15 mouse cellular contexts compared by ENCODE assay signal in the genomic region with DNA sequence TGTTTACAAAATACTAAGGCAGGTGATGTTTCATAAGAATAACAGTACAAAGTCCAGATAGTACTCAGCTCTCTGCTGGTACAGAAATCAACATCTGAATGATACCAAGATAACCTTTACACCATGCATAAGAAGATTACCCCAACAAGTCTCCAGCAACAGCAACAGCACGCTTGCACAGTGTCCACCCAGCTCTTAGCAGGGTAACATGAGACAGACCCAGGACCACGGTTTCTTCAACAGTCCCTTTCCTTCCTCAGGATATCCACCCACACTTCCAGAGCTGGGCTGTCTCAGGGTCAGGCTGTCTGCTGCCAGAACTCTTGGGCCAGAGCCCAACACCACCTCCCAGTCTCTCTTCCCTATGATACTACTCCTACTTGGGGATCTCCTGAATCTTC. TPM values are rescaled to one million over a fixed set of nuclear protein-coding genes. Genes with fewer than 3 reads are reported as not detected.
DNase-seq lines count a peak whose midpoint lies in the region; ATAC-seq lines count a peak whose summit lies in the region.
"Had no signal": no experiment of that assay in that cellular context is flagged by ENCODE, and none has a peak within 500 bp of the region (broad histone marks: within the 10 kb centered on the region; RNA-seq: fewer than 3 reads in every experiment).

No protein-coding gene starts in this region.

- no peak for ATAC-seq in hindbrain, embryonic 13.5 days (ENCODE audit: low FRiP score)
- ATAC-seq in forebrain, embryonic 13.5 days: no peak
- ATAC-seq: midbrain, embryonic 13.5 days had no signal

- no peak overlapping the region for H3K4me2 ChIP-seq in hindbrain, embryonic 13.5 days
- no peak overlapping the region for H3K4me2 ChIP-seq in forebrain, embryonic 13.5 days
- H3K4me2 ChIP-seq: embryonic facial prominence, embryonic 15.5 days; limb, embryonic 13.5 days; midbrain, embryonic 13.5 days had no signal

- H3K27ac ChIP-seq in midbrain, embryonic 10.5 days (replicated peaks): no peak overlapping the region
- no peak overlapping the region for H3K27ac ChIP-seq in hindbrain, embryonic 13.5 days
- no peak overlapping the region for H3K27ac ChIP-seq in forebrain, embryonic 13.5 days
- H3K27ac ChIP-seq: embryonic facial prominence, embryonic 15.5 days; limb, embryonic 13.5 days; midbrain, embryonic 13.5 days had no signal

- no peaks in the 10 kb centered on the region for H3K36me3 ChIP-seq in midbrain, embryonic 10.5 days
- H3K36me3 ChIP-seq in hindbrain, embryonic 13.5 days: no peaks in the 10 kb centered on the region
- H3K36me3 ChIP-seq in forebrain, embryonic 13.5 days (ENCODE audit: poor library complexity, severe bottlenecking): no peaks in the 10 kb centered on the region
- H3K36me3 ChIP-seq: embryonic facial prominence, embryonic 15.5 days; limb, embryonic 13.5 days; midbrain, embryonic 13.5 days had no signal

- H3K9me3 ChIP-seq in midbrain, embryonic 10.5 days (replicated peaks): 0 out of 2 replicates have a peak, but pooled peaks cover 9% of the 10 kb centered on the region
- H3K9me3 ChIP-seq in hindbrain, embryonic 13.5 days: no peaks in the 10 kb centered on the region
- H3K9me3 ChIP-seq in forebrain, embryonic 13.5 days (replicated peaks): peaks cover 7% of the 10 kb centered on the region; the same call in 1 of the 2 replicates
- H3K9me3 ChIP-seq: embryonic facial prominence, embryonic 15.5 days; limb, embryonic 13.5 days; midbrain, embryonic 13.5 days had no signal

- peaks cover 6% of the 10 kb centered on the region; the same call in 1 of the 2 replicates for H3K4me1 ChIP-seq in midbrain, embryonic 10.5 days
- no peaks in the 10 kb centered on the region for H3K4me1 ChIP-seq in hindbrain, embryonic 13.5 days (replicated peaks)
- H3K4me1 ChIP-seq in forebrain, embryonic 13.5 days: no peaks in the 10 kb centered on the region
- H3K4me1 ChIP-seq: midbrain, embryonic 13.5 days had no signal

- DNase-seq in adrenal gland, postnatal 10 days: peak; percentile 44
- DNase-seq in adrenal gland, adult 8-10 months: no peak
- peak; percentile 60 for DNase-seq in 416B (ENCODE audit: low read depth)
- DNase-seq in heart, postnatal 14 days: peak; percentile 49 to 56
- peak; percentile 68 to 75 for DNase-seq in kidney, postnatal 36 days
- no peak for DNase-seq in midbrain, embryonic 10.5 days (ENCODE audit: low spot score)
- DNase-seq: cerebellum, postnatal 10 days; layer of hippocampus, adult 9-11 months; thymus, postnatal 25 days had no signal

- intact Hi-C loops in heart, postnatal 14 days (cut with DNase I): no loop called here

- no peak overlapping the region for H3K9ac ChIP-seq in hindbrain, embryonic 13.5 days
- H3K9ac ChIP-seq in forebrain, embryonic 13.5 days: no peak overlapping the region
- H3K9ac ChIP-seq: embryonic facial prominence, embryonic 15.5 days; limb, embryonic 13.5 days; midbrain, embryonic 13.5 days had no signal

- 80% methylated on average over 2 of the region's 2 CpGs for WGBS in midbrain, embryonic 10.5 days
- WGBS in hindbrain, embryonic 13.5 days: 61% methylated on average over 2 of the region's 2 CpGs
- 82% methylated on average over 2 of the region's 2 CpGs for WGBS in forebrain, embryonic 13.5 days

- no peaks in the 10 kb centered on the region for H3K27me3 ChIP-seq in midbrain, embryonic 10.5 days (ENCODE audit: low read depth, poor library complexity, severe bottlenecking)
- H3K27me3 ChIP-seq in hindbrain, embryonic 13.5 days: 0 out of 2 replicates have a peak, but pooled peaks cover 3% of the 10 kb centered on the region
- H3K27me3 ChIP-seq in forebrain, embryonic 13.5 days: no peaks in the 10 kb centered on the region
- H3K27me3 ChIP-seq: embryonic facial prominence, embryonic 15.5 days; limb, embryonic 13.5 days; midbrain, embryonic 13.5 days had no signal

- no peak overlapping the region for H3K4me3 ChIP-seq in midbrain, embryonic 10.5 days
- H3K4me3 ChIP-seq in hindbrain, embryonic 13.5 days: no peak overlapping the region
- no peak overlapping the region for H3K4me3 ChIP-seq in forebrain, embryonic 13.5 days
- H3K4me3 ChIP-seq: embryonic facial prominence, embryonic 15.5 days; limb, embryonic 13.5 days; midbrain, embryonic 13.5 days had no signal

RNA-seq across cellular contexts. Expression of a gene that starts 8.5 kb away (rescaled TPM):
- total RNA-seq in adrenal gland, postnatal 10 days (2021): 10 to 100 TPM; 14.9 to 17.2 TPM
- total RNA-seq in adrenal gland, adult 8-10 months (2022): 10 to 100 TPM in 2 of 4 experiments, 1 to 10 TPM in 2; 5.6 to 10.8 (median 8.8) TPM
- total RNA-seq in heart, postnatal 14 days (2021): 10 to 100 TPM; 13.3 to 17.4 TPM
- 25.7 and 32.7 TPM in 2 replicates for polyA plus RNA-seq in midbrain, embryonic 10.5 days (2016; fragmentation: Nextera tagmentation; extraction: Ambion mirVana)
- polyA plus RNA-seq in hindbrain, embryonic 13.5 days (2015; fragmentation: Nextera tagmentation; extraction: Ambion mirVana): 21.3 and 23.1 TPM in 2 replicates
- polyA plus RNA-seq in forebrain, embryonic 13.5 days (2015; fragmentation: Nextera tagmentation; extraction: Ambion mirVana): 15.7 and 18.6 TPM in 2 replicates

RNA-seq across cellular contexts. Expression of a gene that starts 39.3 kb away (rescaled TPM):
- total RNA-seq in adrenal gland, postnatal 10 days (2021): not detected
- under 1 TPM in 1 of 4 experiments, not detected in 3; 0.54 TPM for total RNA-seq in adrenal gland, adult 8-10 months (2022)
- total RNA-seq in heart, postnatal 14 days (2021): 1 to 10 TPM; 1.7 to 2.0 TPM
- polyA plus RNA-seq in midbrain, embryonic 10.5 days (2016; fragmentation: Nextera tagmentation; extraction: Ambion mirVana): not detected in 2 replicates
- polyA plus RNA-seq in hindbrain, embryonic 13.5 days (2015; fragmentation: Nextera tagmentation; extraction: Ambion mirVana): 0.91 and 1.3 TPM in 2 replicates
- polyA plus RNA-seq in forebrain, embryonic 13.5 days (2015; fragmentation: Nextera tagmentation; extraction: Ambion mirVana): 0.65 and 0.86 TPM in 2 replicates
- total RNA-seq: hematopoietic stem cell, adult 5-6 weeks had no signal

RNA-seq across cellular contexts. Expression of a gene that starts 42.8 kb away (rescaled TPM):
- 1,000 to 10,000 TPM; 3,094 to 3,969 TPM for total RNA-seq in adrenal gland, postnatal 10 days (2021)
- total RNA-seq in adrenal gland, adult 8-10 months (2022): 1,000 to 10,000 TPM in 1 of 4 experiments, 100 to 1,000 TPM in 3; 528 to 1,532 (median 627) TPM
- over 10,000 TPM; 17,559 to 24,540 TPM for total RNA-seq in heart, postnatal 14 days (2021)
- polyA plus RNA-seq in midbrain, embryonic 10.5 days (2016; fragmentation: Nextera tagmentation; extraction: Ambion mirVana): 3,984 and 4,102 TPM in 2 replicates
- polyA plus RNA-seq in hindbrain, embryonic 13.5 days (2015; fragmentation: Nextera tagmentation; extraction: Ambion mirVana): 5,965 and 6,511 TPM in 2 replicates
- 5,794 and 5,805 TPM in 2 replicates for polyA plus RNA-seq in forebrain, embryonic 13.5 days (2015; fragmentation: Nextera tagmentation; extraction: Ambion mirVana)

RNA-seq across cellular contexts. Expression of a gene that starts 52.4 kb away (rescaled TPM):
- 1 to 10 TPM in 1 of 2 experiments, under 1 TPM in 1; 0.87 to 2.2 TPM for total RNA-seq in adrenal gland, postnatal 10 days (2021)
- not detected for total RNA-seq in adrenal gland, adult 8-10 months (2022)
- total RNA-seq in heart, postnatal 14 days (2021): 1 to 10 TPM; 2.9 TPM
- polyA plus RNA-seq in midbrain, embryonic 10.5 days (2016; fragmentation: Nextera tagmentation; extraction: Ambion mirVana): 5.8 and 6.6 TPM in 2 replicates
- polyA plus RNA-seq in hindbrain, embryonic 13.5 days (2015; fragmentation: Nextera tagmentation; extraction: Ambion mirVana): 0.68 and 1.4 TPM in 2 replicates
- polyA plus RNA-seq in forebrain, embryonic 13.5 days (2015; fragmentation: Nextera tagmentation; extraction: Ambion mirVana): 1.2 and 1.7 TPM in 2 replicates
- total RNA-seq: hematopoietic stem cell, adult 5-6 weeks had no signal

RNA-seq across cellular contexts. Expression of a gene that starts 55.8 kb away (rescaled TPM):
- total RNA-seq in adrenal gland, postnatal 10 days (2021): 1,000 to 10,000 TPM; 3,856 to 4,787 TPM
- total RNA-seq in adrenal gland, adult 8-10 months (2022): 1,000 to 10,000 TPM in 1 of 4 experiments, 100 to 1,000 TPM in 3; 803 to 2,295 (median 899) TPM
- over 10,000 TPM; 19,140 to 26,056 TPM for total RNA-seq in heart, postnatal 14 days (2021)
- 2,199 and 2,239 TPM in 2 replicates for polyA plus RNA-seq in midbrain, embryonic 10.5 days (2016; fragmentation: Nextera tagmentation; extraction: Ambion mirVana)
- 2,436 and 2,656 TPM in 2 replicates for polyA plus RNA-seq in hindbrain, embryonic 13.5 days (2015; fragmentation: Nextera tagmentation; extraction: Ambion mirVana)
- polyA plus RNA-seq in forebrain, embryonic 13.5 days (2015; fragmentation: Nextera tagmentation; extraction: Ambion mirVana): 2,413 and 2,442 TPM in 2 replicates

Comparison
In these comparisons a context has a peak if more than half of its experiments do, and no peak if none do; other contexts are left out.
1. DNase-seq: peak in adrenal gland, postnatal 10 days (single experiment), 416B (single experiment), heart, postnatal 14 days (2 of 2) and kidney, postnatal 36 days (2 of 2); none in adrenal gland, adult 8-10 months (single experiment) and midbrain, embryonic 10.5 days (single experiment).
2. RNA of a gene that starts 42.8 kb away (total RNA-seq): 17,559 to 24,540 TPM in heart, postnatal 14 days; 3,094 to 3,969 TPM in adrenal gland, postnatal 10 days and 528 to 1,532 TPM in adrenal gland, adult 8-10 months; every median in the first group is over 4 times any median in the second.